Mouse (Mus musculus) stomach, postnatal 0 days (tissue): Measurements from ENCODE around the gene Kit. TPM values are rescaled to one million over a fixed set of nuclear protein-coding genes. Genes with fewer than 3 reads are reported as not detected.

Source experiments
- ATAC-seq: fragments of 200-750 bp; cut with Nextera tagmentation; 2 replicates; pipeline ENCODE4 v1.8.0; 2017; ENCODE audit not compliant: low FRiP score, low TSS enrichment
- DNase-seq: peaks from one replicate; pipeline ENCODE4 v3.0.0-alpha.2; 2016; ENCODE audit warnings: low spot score
- H3K27ac ChIP-seq: fragments of 300-500 bp; sonication (generic); replicated peaks from 2 replicates; pipeline ENCODE4 v1.5.1; 2014; ENCODE audit warnings: mild to moderate bottlenecking, control low read depth
- H3K27me3 ChIP-seq: fragments of 300-500 bp; sonication (generic); 2 replicates; pipeline ENCODE4 v1.6.1; 2014; ENCODE audit warnings: low read length; ENCODE audit not compliant: control insufficient read depth, insufficient read depth
- H3K36me3 ChIP-seq: fragments of 300-500 bp; sonication (generic); 2 replicates; pipeline ENCODE4 v1.6.1; 2014; ENCODE audit warnings: low read length, mixed read lengths; ENCODE audit not compliant: control insufficient read depth, insufficient read depth
- H3K4me1 ChIP-seq: fragments of 300-500 bp; sonication (generic); replicated peaks from 2 replicates; pipeline ENCODE4 v1.6.1; 2014; ENCODE audit warnings: antibody characterized with exemption; ENCODE audit not compliant: control insufficient read depth, insufficient read depth
- H3K4me2 ChIP-seq: fragments of 300-500 bp; sonication (generic); replicated peaks from 2 replicates; pipeline ENCODE4 v1.6.1; 2014; ENCODE audit warnings: low read depth, mild to moderate bottlenecking, control low read depth, moderate library complexity
- H3K4me3 ChIP-seq: fragments of 300-500 bp; sonication (generic); 2 replicates; pipeline ENCODE4 v1.5.1; 2014; ENCODE audit warnings: low read depth, low read length, control low read depth
- H3K9ac ChIP-seq: fragments of 300-500 bp; sonication (generic); 2 replicates; pipeline ENCODE4 v1.6.1; 2014; ENCODE audit warnings: mild to moderate bottlenecking, low read length, control low read depth, mixed read lengths
- H3K9me3 ChIP-seq: fragments of 300-500 bp; sonication (generic); 2 replicates; pipeline ENCODE4 v1.6.1; 2016; ENCODE audit warnings: low read length; ENCODE audit not compliant: control insufficient read depth
- CTCF ChIP-seq: IDR thresholded peaks from 2 replicates; pipeline ENCODE4 v1.5.1; 2016; ENCODE audit warnings: antibody characterized with exemption, low read depth, mild to moderate bottlenecking, moderate library complexity
- EP300 ChIP-seq: optimal IDR thresholded peaks from 2 replicates; pipeline ENCODE3; 2016; ENCODE audit warnings: antibody characterized with exemption
- WGBS: fragments of 180-500 bp; shearing (Covaris S2); extraction: QIAGEN DNeasy Blood & Tissue Kit; methylation state at CpG from one replicate; pipeline ENCODE4 v1.1.7; 2014; 5-methylcytosine and 5-hydroxymethylcytosine counted together
- polyA plus RNA-seq: library from polyadenylated mRNA; unstranded; fragments of >200 nt; fragmentation: Nextera tagmentation; extraction: Ambion mirVana; gene quantifications from 2 replicates; pipeline ENCODE4 v1.2.1, GENCODE M21; 2015

The Kit gene
- polyA plus RNA-seq, 1 experiment from 2014 or later = 15.9 TPM

- DNase-seq (no peak), ATAC-seq (no peak)
- TF ChIP-seq EP300 = no peak
- no peak for TF ChIP-seq CTCF
- H3K27me3 ChIP-seq = no peaks in the 10 kb centered on the region
- no peaks in the 10 kb centered on the region for H3K9me3 ChIP-seq
- H3K4me1 ChIP-seq = no peaks in the 10 kb centered on the region
- H3K4me3 ChIP-seq = no peak overlapping the region
- H3K9ac ChIP-seq = no peak overlapping the region
- H3K27ac ChIP-seq = no peak overlapping the region
- no peaks in the 10 kb centered on the region for H3K36me3 ChIP-seq
- 94% methylated on average over 8 of the region's 8 CpGs for WGBS
- no peak overlapping the region for H3K4me2 ChIP-seq
Observed at GRCm38 (mm10) chr5:75698556-75698955, 123.8 kb downstream of the Kit start.

- no peak overlapping the region for H3K4me2 ChIP-seq
- no peak for DNase-seq
- H3K9ac ChIP-seq = no peak overlapping the region
- no peak overlapping the region for H3K4me3 ChIP-seq
- 66% methylated on average over 7 of the region's 7 CpGs for WGBS
- no peak for TF ChIP-seq EP300
- TF ChIP-seq CTCF = no peak
- no peaks in the 10 kb centered on the region for H3K4me1 ChIP-seq
- H3K27ac ChIP-seq = no peak overlapping the region
- H3K36me3 ChIP-seq = no peaks in the 10 kb centered on the region
- no peaks in the 10 kb centered on the region for H3K27me3 ChIP-seq
- ATAC-seq = no peak
- H3K9me3 ChIP-seq = no peaks in the 10 kb centered on the region
Observed at GRCm38 (mm10) chr5:75699081-75699480, 124.4 kb downstream of the Kit start.

GRCm38 (mm10) chr5:75699516-75699915 is 124.8 kb downstream of the Kit start:
- Histone ChIP-seq H3K9me3 (no peaks in the 10 kb centered on the region), H3K9ac (no peak overlapping the region), H3K36me3 (no peaks in the 10 kb centered on the region), H3K4me3 (no peak overlapping the region), H3K27ac (no peak overlapping the region), H3K4me1 (no peaks in the 10 kb centered on the region), H3K27me3 (no peaks in the 10 kb centered on the region), H3K4me2 (no peak overlapping the region)
- TF ChIP-seq CTCF = no peak
- TF ChIP-seq EP300 = no peak
- ATAC-seq (no peak), DNase-seq (no peak)
- WGBS = 70% methylated on average over 9 of the region's 9 CpGs

GRCm38 (mm10) chr5:75701662-75702061 is 126.9 kb downstream of the Kit start:
- Histone ChIP-seq H3K27ac (no peak overlapping the region), H3K4me3 (no peak overlapping the region), H3K36me3 (no peaks in the 10 kb centered on the region), H3K4me1 (no peaks in the 10 kb centered on the region), H3K9ac (no peak overlapping the region), H3K9me3 (no peaks in the 10 kb centered on the region), H3K4me2 (no peak overlapping the region), H3K27me3 (no peaks in the 10 kb centered on the region)
- no peak for ATAC-seq
- WGBS = 68% methylated on average over 12 of the region's 12 CpGs
- no peak for DNase-seq
- TF ChIP-seq EP300 (no peak), CTCF (no peak)

- TF ChIP-seq CTCF (no peak), EP300 (no peak)
- no peak for ATAC-seq
- WGBS = 85% methylated on average over 8 of the region's 8 CpGs
Observed at GRCm38 (mm10) chr5:75702080-75702479, 127.4 kb downstream of the Kit start.

GRCm38 (mm10) chr5:75704584-75705175 is 130.0 kb downstream of the Kit start:
- Histone ChIP-seq H3K9ac (no peak overlapping the region), H3K27me3 (no peaks in the 10 kb centered on the region), H3K27ac (no peak overlapping the region), H3K4me2 (no peak overlapping the region), H3K36me3 (no peaks in the 10 kb centered on the region), H3K4me3 (no peak overlapping the region), H3K9me3 (no peaks in the 10 kb centered on the region), H3K4me1 (no peaks in the 10 kb centered on the region)
- ATAC-seq = no peak
- no peak for DNase-seq
- TF ChIP-seq EP300 = no peak
- TF ChIP-seq CTCF = no peak
- 73% methylated on average over 7 of the region's 7 CpGs for WGBS

More at GRCm38 (mm10) chr5:75702080-75702479, 127.4 kb downstream of the Kit start:
- Histone ChIP-seq H3K27ac (no peak overlapping the region), H3K9me3 (no peaks in the 10 kb centered on the region), H3K4me1 (no peaks in the 10 kb centered on the region), H3K4me2 (no peak overlapping the region), H3K36me3 (no peaks in the 10 kb centered on the region), H3K27me3 (no peaks in the 10 kb centered on the region), H3K9ac (no peak overlapping the region), H3K4me3 (no peak overlapping the region)
- DNase-seq = no peak
